Mouse (Mus musculus): ENCODE results near the gene Zranb2.

- TF ChIP-seq POLR2A (IDR thresholded peaks at IDR 0.05; ENCODE audit: insufficient read depth, low read length) (no peak), CTCF (IDR thresholded peaks at IDR 0.05; ENCODE audit: low read depth, low read length) (no peak)
Observed at GRCm38 (mm10) chr3:157523834-157524233, 10.1 kb upstream of the Zranb2 start.
